Mouse (Mus musculus) heart, postnatal 10 days (tissue): ENCODE data around the gene Plcb4. TPM values are rescaled to one million over a fixed set of nuclear protein-coding genes. Genes with fewer than 3 reads are reported as not detected.

ENCODE experiments used
- DNase-seq, 2 experiments: peaks; one replicate each; pipeline ENCODE4 v3.0.0; 2021
- intact Hi-C: fragments of 180-260 bp; cut with DNase I; formaldehyde crosslinking; loops from one replicate; pipeline ENCODE4 v1.15.1; 2025
- total RNA-seq, 2 experiments: library from RNA; stranded (reverse); gene quantifications; 2 replicates each; pipeline ENCODE4 v1.2.3; 2021

The Plcb4 gene
- total RNA-seq, 2 experiments from 2014 or later, result 71.4 to 95.2 TPM

DNA sequence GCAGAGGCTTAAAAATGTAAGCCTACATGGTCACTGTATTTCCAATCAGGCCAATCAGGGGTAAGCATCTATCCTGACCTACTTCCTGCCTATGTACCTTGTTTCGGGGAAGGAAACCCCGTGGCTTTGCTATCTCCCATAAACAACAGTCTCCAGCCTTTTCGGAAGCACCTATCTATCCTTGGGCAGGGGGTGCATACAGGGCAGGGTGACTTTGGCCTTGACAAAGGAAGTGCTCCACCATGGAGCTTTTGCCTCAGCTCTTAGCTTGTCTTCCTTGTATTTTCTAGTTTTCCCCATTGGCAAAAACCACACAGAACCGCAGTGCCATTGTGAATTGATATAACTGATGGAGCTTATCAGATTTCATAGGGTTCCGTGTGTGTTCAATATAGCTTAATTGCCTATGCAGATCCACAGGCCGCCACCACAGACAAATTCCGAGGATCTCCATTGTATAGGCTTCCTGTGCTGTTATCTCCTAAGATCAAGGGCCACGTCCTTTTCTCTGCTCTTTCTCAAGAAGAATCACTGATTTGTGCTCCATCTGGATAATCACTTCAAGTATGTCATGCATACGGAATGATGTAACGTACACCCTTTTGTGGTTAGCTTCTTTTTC, 140.4 kb downstream of the Plcb4 start:
- no peak for DNase-seq
- intact Hi-C loops, result no loop called here

DNA sequence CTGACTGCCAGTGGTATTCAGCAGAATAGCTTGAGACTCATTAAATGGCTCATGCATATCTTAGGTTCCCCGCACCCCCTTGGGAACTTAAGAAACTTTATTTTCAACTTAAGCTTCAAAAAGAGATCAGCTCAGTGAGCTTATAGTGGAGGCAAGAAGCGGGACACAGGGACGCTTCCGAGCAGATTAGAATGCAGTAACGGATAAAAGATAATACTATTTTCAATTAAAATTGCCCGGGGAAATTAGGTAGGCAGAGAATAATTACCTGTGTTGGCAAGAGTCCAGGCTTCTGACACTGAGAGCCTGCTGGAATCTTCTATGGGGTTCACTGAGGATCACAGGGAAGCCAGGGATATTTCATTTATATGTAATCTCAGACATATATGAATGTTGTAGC, 141.6 kb downstream of the Plcb4 start:
- DNase-seq, result no peak
- intact Hi-C loops, result no loop called here

DNA sequence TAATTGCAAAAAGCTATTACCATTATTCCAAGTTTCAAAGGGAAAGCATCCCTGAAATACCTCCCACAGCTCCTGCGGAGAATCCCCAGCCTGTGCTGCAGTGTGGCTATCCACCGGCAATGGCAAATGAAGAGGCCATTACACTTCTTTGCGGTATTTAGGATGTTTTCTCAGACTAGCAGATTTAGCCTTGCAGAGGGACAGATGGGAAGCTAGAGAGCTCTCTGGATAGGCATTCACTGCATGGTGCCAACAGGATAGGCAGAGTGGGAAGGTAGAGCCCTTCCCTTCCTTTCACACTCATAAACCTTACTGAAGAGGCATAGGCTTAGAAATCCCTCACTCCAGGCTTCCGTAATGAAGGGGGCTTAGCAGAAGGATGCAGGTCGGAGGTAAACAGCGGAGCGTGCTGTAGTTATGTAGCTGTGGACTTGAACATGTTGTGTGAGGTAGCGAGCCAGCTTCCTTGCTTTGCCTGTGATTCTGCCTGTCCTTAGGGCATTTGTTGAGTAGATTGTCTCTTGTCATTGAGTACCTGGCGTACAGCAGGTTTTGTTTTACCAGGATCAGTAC, 144.2 kb downstream of the Plcb4 start:
- intact Hi-C loops, result no loop called here
- no peak for DNase-seq

DNA sequence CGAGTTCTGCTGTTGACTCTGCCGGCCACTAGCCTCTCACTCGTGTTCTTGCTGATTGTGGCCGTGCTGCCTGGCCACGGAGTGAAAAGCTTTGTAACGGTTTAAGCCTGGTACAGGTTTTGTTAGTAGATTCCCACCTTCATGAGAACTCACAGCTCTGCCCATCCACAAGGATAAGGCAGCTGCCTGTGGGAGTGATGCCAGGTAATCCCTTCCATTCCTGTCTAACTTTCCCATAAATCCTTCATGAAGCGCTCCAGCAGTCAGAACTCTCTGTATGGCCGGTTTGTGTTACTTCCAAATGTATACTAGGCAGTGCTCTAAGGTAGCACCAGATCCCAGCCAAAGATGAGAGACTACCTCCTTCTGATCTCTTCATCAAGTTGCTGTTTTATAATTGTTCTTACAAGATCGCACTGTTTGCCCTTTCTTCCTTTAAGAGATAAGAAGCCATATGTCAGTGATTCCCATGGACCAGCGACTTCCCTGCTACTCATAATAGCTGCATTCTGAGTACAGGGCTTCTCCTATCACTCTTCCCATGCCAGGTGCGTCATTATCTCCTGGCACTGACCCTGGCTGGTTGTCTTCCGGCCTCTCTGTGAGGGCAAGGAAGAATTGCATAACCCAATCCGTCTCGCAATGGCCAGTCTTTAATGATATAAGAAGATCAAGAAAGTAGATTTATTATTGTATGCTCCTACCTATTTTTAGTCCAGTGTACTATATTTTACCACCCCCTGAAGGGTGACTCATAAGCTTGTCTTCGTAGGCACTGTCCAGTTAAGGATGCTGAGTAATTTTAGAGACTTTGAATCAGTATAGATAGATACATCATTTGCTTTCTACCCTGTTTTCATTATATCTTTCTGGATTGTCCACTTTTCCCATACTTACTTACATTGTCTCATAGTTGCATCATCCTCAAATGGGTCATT, 147.2 kb downstream of the Plcb4 start:
- DNase-seq, result no peak
- intact Hi-C loops, result no loop called here

DNA sequence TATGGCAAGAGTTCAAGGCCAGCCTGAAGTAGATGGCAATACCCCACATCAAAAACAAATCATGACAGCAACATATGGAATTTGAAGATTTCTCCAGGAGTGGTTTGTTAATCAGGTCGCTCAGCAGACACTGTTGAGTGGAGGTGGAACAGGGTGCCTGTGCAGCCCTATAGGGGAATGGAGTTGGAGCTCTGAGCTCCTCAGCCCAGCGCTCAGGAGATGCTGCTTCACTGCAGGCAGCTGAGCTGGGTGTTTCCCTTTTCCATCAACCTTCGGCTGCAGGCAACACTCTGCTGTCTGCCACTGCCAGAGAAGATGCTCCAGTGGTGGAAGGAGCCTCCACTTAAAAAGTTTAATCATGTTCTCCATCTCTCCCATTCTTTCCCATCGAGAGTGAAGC, 149.5 kb downstream of the Plcb4 start:
- intact Hi-C loops, result no loop called here
- DNase-seq, result no peak

DNA sequence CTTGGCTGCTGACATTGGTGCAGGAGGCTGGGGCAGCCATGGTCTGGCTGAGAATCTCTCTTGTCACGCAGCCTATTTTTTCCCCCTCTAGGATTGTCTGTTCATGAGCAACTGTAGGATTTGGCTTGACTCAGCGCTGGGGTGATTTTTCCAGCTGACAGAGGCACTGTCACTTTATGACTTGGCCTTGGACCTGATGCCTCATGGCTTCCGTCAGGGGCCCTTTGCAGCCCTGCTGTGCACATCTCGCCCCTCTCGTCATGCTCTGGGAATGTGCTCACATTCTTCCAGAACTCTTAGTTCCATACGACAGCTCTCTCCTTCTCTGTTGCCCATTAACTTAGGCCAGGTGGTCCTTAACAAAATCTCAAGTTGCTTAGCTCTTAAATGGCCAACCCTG, 152.0 kb downstream of the Plcb4 start:
- DNase-seq, result peak; percentile 40 to 49
- intact Hi-C loops, result no loop called here

DNA sequence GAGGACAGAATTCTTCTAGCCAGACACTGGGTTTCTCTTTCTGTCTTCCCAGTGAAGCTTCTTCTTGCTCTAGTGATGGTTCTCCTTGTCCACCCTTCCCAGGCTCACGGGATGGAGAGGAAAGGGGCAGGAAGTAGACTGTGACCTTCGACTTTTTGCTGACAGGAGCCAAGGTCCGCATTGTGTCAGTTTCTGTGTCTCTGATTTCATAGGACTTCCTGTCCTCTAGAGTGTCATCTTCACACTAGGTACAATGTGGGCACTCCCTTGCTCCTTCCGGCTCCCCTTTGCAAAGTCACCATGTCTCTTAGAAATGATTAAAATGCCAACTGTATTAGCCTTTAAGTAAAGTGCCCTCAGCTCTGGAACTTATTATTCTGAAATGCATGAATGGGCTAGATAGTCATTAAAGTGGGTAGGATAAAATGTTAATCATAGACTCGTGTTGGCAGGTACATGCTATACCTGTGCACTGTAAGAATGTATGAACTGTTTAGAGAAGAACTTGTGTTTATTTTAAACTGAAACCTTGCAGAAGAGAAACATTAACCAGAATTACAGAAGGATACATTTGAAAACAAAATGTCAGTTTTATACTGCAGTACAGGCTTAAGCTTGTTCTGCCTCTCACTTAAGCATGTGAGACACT, 152.8 kb downstream of the Plcb4 start:
- intact Hi-C loops, result no loop called here

DNA sequence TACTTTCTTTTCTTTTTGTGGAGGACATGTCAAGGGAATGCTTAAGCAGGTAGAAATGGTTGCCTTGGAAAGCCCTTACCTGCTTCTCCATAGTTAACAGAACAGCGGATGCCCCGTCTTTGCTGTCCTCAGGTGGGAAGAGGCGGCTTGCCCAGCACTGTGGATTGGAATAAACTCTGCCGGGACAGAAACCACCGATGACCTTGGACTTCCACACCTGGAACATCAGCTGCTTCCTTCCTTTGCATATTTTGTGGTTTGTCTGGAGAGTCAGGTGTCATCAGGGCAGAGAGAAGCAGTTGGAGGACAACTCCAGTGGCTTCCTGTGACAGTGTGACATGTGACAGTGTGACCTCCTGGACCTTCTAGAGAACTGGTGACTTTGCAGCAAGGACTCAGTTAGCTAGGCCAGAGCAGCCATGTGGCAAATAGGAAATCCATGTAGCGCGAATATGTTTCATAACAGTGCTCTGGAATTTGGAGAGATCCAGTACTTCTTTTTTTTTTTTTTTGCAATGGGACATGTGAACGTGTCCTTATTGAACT, 154.0 kb downstream of the Plcb4 start:
- DNase-seq, result no peak
- intact Hi-C loops, result no loop called here

More for the DNA sequence above, 152.8 kb downstream of the Plcb4 start:
- no peak for DNase-seq

DNA sequence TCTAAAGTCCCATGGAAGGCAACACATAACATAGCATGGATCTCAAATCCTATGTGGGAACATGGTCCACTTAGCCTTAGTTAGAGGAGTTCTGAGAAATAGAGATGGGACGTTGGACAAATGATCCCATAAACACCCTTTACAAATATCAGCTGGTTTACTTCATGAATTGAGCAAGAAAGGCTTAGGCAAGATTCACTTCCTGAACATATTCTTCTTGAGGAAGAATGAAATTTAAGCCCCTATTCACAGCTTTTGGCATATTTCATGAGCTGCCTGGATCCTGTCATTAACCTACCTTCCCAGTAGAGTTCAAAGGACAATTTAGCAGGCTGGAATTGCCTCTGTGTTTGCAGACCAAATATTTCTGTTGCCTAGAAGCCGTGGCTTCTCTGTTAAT, 161.9 kb downstream of the Plcb4 start:
- intact Hi-C loops, result no loop called here
- no peak for DNase-seq

DNA sequence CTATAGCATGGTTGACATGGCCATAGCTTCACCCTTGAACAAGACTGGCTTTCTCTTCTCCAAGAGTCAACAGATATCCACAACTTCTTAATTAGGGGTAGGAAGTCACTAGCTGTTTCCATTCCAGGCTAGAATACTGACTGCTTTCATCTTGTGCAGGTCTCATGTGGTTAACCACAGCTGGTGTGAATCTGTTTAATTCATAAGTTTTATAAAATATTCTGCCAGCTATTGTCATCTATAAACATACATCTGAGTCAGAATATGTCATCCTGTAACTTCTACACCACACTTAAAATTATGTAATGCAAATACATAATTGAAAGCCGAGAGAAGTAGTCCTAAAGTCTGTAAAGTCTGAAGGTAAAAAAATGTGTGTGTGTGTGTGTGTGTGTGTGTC, 164.9 kb downstream of the Plcb4 start:
- DNase-seq, result no peak
- intact Hi-C loops, result no loop called here

DNA sequence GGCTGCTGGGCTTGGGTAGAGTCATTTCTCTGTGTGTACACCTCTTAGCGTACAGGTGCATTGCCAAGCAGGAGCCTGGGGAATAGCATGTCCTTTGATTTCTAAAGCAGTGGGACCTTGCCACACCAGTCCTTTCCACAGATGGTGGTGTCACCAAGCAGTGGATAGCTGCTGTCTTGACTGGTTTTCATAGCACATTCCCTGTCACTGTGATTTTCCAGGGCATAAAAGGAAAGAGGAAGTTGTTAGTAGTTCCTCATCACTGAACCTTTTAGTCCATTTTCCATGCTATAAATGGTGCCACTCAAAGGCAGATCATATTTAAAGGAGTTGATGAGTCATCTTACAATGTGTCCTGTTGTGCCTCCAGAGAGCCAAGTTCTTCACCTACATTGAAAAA, 165.9 kb downstream of the Plcb4 start:
- no peak for DNase-seq
- intact Hi-C loops, result no loop called here

DNA sequence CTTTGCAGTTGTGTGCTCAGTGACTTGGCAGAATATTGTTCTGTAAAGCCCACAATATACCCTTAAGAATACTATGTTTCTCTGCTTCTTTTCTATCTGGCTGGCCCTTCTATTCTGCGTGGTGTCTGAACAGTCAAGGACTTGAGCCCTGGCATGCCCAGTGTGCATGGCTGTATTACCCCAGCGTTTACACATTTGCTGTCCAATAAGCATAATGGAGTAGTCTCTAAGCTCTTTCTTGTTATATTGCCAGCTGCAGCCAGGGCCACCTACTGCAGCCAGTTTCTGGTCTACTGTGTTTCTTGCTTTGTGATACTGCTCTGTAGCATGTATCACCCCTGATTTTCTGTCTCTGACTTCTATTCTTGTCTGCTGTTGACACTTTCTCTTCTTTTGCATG, 166.8 kb downstream of the Plcb4 start:
- no peak for DNase-seq
- intact Hi-C loops, result no loop called here

DNA sequence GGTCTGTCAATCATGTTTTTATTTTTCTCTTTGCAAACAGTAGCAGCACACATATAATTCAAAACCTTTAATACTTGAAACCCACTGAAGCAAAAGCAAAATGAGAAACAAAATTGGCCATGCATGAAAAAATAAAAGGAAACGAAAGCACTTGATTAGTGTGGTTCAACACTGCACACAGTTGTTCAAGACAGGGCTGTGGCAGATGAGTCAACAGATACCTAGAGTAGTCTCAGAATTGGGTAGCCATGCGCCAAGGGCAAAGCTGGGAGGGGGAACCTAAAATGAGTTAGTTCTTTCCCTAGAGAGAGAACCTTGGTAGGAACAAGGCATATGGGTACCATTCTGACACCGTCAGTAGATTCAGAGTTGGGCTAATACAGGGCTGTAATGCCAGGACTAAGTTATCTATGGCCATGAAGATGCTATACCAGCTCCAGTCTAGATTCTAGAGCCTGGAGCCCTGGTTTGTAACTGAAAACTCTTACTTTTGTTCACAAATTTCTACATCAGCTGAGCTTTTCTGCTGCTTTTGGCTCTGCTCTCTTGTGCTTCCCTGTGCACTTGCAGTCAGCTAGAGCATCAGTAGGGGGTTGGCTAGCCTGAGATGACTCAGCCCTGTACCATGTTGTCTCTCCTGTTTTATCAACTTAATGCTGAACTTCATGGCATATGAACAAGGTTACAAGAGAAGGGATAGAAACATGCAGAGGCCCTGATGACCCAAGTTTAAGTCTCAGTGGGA, 168.0 kb downstream of the Plcb4 start:
- intact Hi-C loops, result no loop called here
- DNase-seq, result no peak

DNA sequence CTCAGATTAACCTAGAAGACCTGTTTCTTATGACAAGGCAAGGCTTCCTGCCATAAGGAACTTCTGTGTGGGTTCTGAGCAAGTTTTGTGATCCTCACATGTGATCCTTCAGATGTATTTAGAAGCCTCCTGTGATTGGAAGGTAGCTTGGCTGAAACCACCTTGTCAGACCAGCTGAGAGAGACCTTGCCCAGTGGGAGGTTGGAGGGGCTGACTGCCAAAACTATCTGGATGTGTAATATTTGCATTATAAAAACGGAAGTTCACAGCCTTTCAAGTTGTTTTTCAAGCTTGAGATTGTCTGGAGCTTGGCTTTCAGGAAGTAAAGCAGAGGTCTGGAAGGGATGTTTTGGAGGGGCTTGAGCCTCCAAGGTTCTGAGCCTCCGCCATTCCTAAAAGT, 169.6 kb downstream of the Plcb4 start:
- DNase-seq, result no peak
- intact Hi-C loops, result no loop called here

DNA sequence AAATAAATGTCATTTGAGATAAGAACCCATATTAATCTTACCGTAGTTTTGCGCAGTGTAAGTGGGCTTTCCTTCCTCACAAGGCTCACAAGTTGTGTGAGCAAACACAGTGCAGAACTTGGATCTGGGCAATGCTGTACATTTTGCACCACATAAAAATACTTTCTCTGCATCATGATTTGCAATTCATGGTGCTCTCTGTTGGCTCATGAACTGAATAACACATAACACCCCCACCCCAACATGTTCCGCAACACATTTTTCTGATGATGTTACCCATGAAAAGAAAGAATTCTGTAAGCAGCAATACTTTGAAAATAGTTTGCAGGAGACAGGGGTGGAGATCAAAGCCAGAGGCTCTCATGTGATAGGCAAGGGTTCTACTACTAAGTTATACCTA, 174.9 kb downstream of the Plcb4 start:
- no peak for DNase-seq
- intact Hi-C loops, result no loop called here

DNA sequence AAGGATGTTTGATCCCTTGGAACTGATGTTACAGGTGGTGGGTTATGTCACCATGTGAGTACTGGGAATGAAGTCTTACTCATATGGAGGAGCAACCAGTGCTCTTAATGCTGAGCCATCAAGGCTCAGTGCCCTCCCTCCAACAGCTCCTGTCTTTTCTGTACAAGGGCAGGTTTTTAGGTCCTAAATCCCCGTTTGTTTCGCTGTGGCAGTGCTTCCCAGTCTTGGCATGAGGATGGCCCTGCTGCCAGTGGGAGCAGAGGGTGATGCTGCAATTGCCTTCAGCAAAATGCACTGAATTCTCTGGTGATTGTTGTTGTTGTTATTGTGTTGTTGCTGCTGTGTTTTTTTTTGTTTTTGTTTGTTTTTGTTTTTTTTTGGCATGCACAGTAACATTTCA, 175.6 kb downstream of the Plcb4 start:
- DNase-seq, result no peak
- intact Hi-C loops, result no loop called here

DNA sequence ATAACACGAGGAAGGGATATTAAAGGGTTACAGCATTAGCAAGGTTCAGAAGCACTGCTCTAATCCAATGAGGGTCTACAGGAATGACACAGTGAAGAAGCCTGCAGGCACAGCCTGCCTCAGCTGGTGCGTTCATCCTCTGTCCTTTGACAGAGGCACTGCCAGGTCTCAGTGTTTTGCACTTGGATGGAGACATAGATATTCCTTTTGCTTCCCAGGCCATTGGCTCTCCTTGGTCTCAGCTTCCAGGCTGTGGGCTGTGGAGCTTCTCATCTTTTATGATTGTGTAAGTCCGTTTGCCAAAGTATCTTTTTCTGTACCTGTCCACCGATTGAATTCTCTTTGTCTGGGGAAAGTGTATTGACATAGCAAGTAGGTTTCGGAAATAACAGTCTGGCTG, 177.1 kb downstream of the Plcb4 start:
- DNase-seq, result no peak
- intact Hi-C loops, result no loop called here

DNA sequence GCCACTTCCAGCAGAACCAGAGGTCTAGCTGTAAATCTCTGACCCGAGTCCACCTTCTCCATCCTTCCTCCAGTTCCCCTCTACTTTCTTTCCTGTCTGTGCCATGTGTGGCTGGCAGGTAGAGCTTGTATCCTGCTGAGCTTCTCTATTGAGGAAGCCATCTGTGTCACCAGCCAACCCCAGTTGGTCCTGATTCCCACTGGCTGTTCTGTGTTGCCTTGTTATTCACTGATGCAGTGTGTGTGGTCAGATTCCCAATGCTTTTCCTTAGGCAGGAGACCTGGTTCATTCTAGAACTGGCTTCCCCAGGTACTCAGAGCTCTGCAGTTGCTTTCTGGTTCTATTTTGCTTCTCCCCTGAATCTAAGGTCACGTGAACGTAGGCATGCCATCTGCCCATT, 177.6 kb downstream of the Plcb4 start:
- no peak for DNase-seq
- intact Hi-C loops, result no loop called here

DNA sequence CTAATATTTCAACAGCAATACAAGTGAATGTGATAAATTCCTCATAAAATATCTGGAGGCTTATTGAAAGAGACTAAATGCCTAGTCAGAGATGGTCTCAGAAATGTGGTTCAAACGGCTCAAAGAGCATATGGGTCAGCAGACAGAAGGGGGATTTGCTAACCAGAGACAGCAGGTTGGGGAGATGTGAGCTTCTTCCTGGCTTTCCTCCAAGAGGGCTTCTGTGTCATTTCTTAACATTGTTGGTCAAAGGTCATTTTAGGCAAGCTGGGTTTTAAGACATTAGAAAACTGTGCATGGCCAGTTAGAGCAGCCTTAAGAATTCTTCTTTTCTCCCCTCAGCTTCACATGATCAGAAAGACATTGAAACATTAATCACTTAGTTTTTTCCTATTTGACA, 178.9 kb downstream of the Plcb4 start:
- intact Hi-C loops, result no loop called here
- DNase-seq, result no peak

DNA sequence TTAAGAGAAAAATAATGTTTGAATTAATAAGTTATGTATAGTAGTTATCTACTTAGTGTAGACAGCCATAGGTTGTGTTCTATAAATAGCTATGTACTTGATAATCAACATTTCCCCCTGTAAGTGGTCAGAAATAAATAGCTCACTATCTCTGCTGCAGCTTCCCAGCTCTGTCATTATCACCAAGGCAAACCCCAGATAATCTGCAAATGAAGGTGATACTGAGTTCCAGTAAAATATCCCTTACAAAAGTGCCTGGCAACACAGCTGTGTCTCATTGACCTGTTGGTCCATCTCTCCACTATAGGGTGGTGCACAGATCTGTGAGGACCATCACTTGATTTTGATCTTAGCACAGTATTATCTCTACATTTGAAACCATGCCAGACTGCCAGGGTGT, 179.3 kb downstream of the Plcb4 start:
- intact Hi-C loops, result no loop called here

More for the DNA sequence above, 179.3 kb downstream of the Plcb4 start:
- no peak for DNase-seq
